Mouse (Mus musculus) neural tube, embryonic 12.5 days (tissue): ENCODE data around the gene Bola1. TPM values are rescaled to one million over a fixed set of nuclear protein-coding genes. Genes with fewer than 3 reads are reported as not detected.

Experiments used
- microRNA-seq: library from miRNA; unstranded; fragments of <30 nt; microRNA quantifications from one replicate; pipeline ENCODE4, GENCODE M21; 2017
- polyA plus RNA-seq: library from polyadenylated mRNA; unstranded; fragments of >200 nt; fragmentation: Nextera tagmentation; extraction: Ambion mirVana; gene quantifications from 2 replicates; pipeline ENCODE4 v1.2.1, GENCODE M21; 2016

Bola1 gene
- polyA plus RNA-seq, 1 experiment from 2014 or later = 69.5 TPM

Small RNA genes within 50 kb of the gene (microRNA-seq; reads per million reads assigned to microRNA genes)
- gene Gm44492 = not detected
- gene Gm47311 = not detected
- gene Gm47313 = not detected

Other genes starting within 250 kb of the Bola1 start
- gene Plekho1, start 223.7 kb downstream of the Bola1 start, polyA plus RNA-seq = 90.0 and 91.9 TPM in 2 replicates
- 48.3 TPM in 2 replicates for gene Vps45, start 161.2 kb downstream of the Bola1 start, polyA plus RNA-seq
- gene Otud7b, start 115.2 kb downstream of the Bola1 start, polyA plus RNA-seq = 11.6 and 16.2 TPM in 2 replicates
- 9.8 and 14.1 TPM in 2 replicates for gene Mtmr11, start 57.7 kb downstream of the Bola1 start, polyA plus RNA-seq
- 165 and 183 TPM in 2 replicates for gene Sf3b4, start 47.4 kb downstream of the Bola1 start, polyA plus RNA-seq
- gene Sv2a, start 38.6 kb downstream of the Bola1 start, polyA plus RNA-seq = 44.4 and 44.8 TPM in 2 replicates
- 1.7 TPM in 1 of 2 replicates, not detected in the other for gene Hist2h2ab, start 156 bp upstream of the Bola1 start, polyA plus RNA-seq
- 5.7 and 9.5 TPM in 2 replicates for gene Hist2h2ac, start 1.2 kb upstream of the Bola1 start, polyA plus RNA-seq
- 5.6 and 5.7 TPM in 2 replicates for gene Hist2h2be, start 1.4 kb upstream of the Bola1 start, polyA plus RNA-seq
- 5.0 and 8.2 TPM in 2 replicates for gene Hist2h3c2, start 19.4 kb upstream of the Bola1 start, polyA plus RNA-seq
- gene Hist2h2aa2, start 20.6 kb upstream of the Bola1 start, polyA plus RNA-seq = 54.5 and 73.7 TPM in 2 replicates
- 19.2 and 21.1 TPM in 2 replicates for gene Hist2h2aa1, start 25.8 kb upstream of the Bola1 start, polyA plus RNA-seq
- 0.50 and 1.1 TPM in 2 replicates for gene Hist2h3c1, start 27.0 kb upstream of the Bola1 start, polyA plus RNA-seq
- 8.5 and 13.5 TPM in 2 replicates for gene Hist2h4, start 43.6 kb upstream of the Bola1 start, polyA plus RNA-seq
- gene Hist2h3b, start 48.9 kb upstream of the Bola1 start, polyA plus RNA-seq = 41.2 and 58.9 TPM in 2 replicates
- 9.1 and 16.6 TPM in 2 replicates for gene Hist2h2bb, start 50.0 kb upstream of the Bola1 start, polyA plus RNA-seq
- 1.4 and 1.5 TPM in 2 replicates for gene Fcgr1, start 74.3 kb upstream of the Bola1 start, polyA plus RNA-seq
- not detected in 2 replicates for gene BC107364, start 232.6 kb upstream of the Bola1 start, polyA plus RNA-seq